Mouse (Mus musculus) CH12.LX (cell line): ENCODE results near the gene Bok.
A peak's percentile ranks its signal among the peaks of the same experiment; 100 is the strongest.

Experiments
- CHD1 ChIP-seq: IDR thresholded peaks from 2 replicates; pipeline ENCODE4 v1.6.1; 2012; ENCODE audit warnings: low read depth, low read length, improper control_type of control experiment, inconsistent platforms
- CTCF ChIP-seq, 2 experiments: IDR thresholded peaks in 1 of 2; conservative IDR thresholded peaks in 1 of 2; 2 replicates each; pipeline ENCODE4 v1.5.1; 2011 to 2012; ENCODE audit warnings: low read depth in 2 of 2, low read length in 2 of 2, improper control_type of control experiment in 1 of 2, inconsistent platforms in 1 of 2, mild to moderate bottlenecking in 1 of 2, moderate library complexity in 1 of 2
- E2F4 ChIP-seq: IDR thresholded peaks from 2 replicates; pipeline ENCODE4 v1.6.1; 2011; ENCODE audit warnings: low read depth, low read length, improper control_type of control experiment; ENCODE audit not compliant: insufficient replicate concordance
- EP300 ChIP-seq: IDR thresholded peaks from 2 replicates; pipeline ENCODE4 v1.6.1; 2011; ENCODE audit warnings: low read length, improper control_type of control experiment
- ETS1 ChIP-seq: conservative IDR thresholded peaks from 2 replicates; pipeline ENCODE4 v1.6.1; 2012; ENCODE audit warnings: low read depth, mild to moderate bottlenecking, inconsistent platforms, low read length, improper control_type of control experiment, moderate library complexity
- MEF2A ChIP-seq: IDR thresholded peaks from 2 replicates; pipeline ENCODE4 v1.6.1; 2014; ENCODE audit warnings: low read depth, mild to moderate bottlenecking, inconsistent platforms, low read length, improper control_type of control experiment, borderline replicate concordance
- POLR2A ChIP-seq: IDR thresholded peaks from 2 replicates; pipeline ENCODE4 v1.6.1; 2011; ENCODE audit warnings: low read depth, mild to moderate bottlenecking, improper control_type of control experiment, low read length
- RAD21 ChIP-seq: IDR thresholded peaks from 2 replicates; pipeline ENCODE4 v1.6.1; 2011; ENCODE audit warnings: low read depth, mild to moderate bottlenecking, low read length, improper control_type of control experiment, moderate library complexity
- USF1 ChIP-seq: IDR thresholded peaks from 2 replicates; pipeline ENCODE4 v1.6.1; 2014; ENCODE audit warnings: low read depth, mild to moderate bottlenecking, inconsistent platforms, low read length, improper control_type of control experiment
- ZNF384 ChIP-seq: IDR thresholded peaks from 2 replicates; pipeline ENCODE4 v1.6.1; 2012; ENCODE audit warnings: low read depth, low read length, improper control_type of control experiment, inconsistent platforms

- TF ChIP-seq E2F4 (no peak), RAD21 (no peak), EP300 (no peak), POLR2A (no peak), CTCF (conservative IDR thresholded peaks at IDR 0.05 in 1 of 2, IDR thresholded peaks at IDR 0.05 in 1 of 2; ENCODE audit: low read depth in 2 of 2, low read length in 2 of 2) (no peak), MEF2A (0 out of 2 replicates have a peak, but pooled peaks have one; percentile 13), ETS1 (no peak; the same call in 1 of the 2 replicates), USF1 (no peak), CHD1 (no peak), ZNF384 (no peak)
Observed at GRCm38 (mm10) chr1:93636211-93636897, 49.1 kb upstream of the Bok start.
